Comparison of ENCODE assay signal across 17 mouse cellular contexts in genomic region chr15:78872021-78872608, GRCm38 (mm10). TPM values are rescaled to one million over a fixed set of nuclear protein-coding genes. Genes with fewer than 3 reads are reported as not detected.
DNase-seq lines count a peak whose midpoint lies in the region; ATAC-seq and TF ChIP-seq lines count a peak whose summit lies in the region.
"Had no signal": no experiment of that assay in that cellular context is flagged by ENCODE, and none has a peak within 500 bp of the region (broad histone marks: within the 10 kb centered on the region; RNA-seq: fewer than 3 reads in every experiment).

No protein-coding gene starts in this region.

- no peak overlapping the region for H3K9ac ChIP-seq in kidney, embryonic 15.5 days
- H3K9ac ChIP-seq: forebrain, embryonic 15.5 days; hindbrain, embryonic 12.5 days; limb, embryonic 13.5 days; midbrain, embryonic 13.5 days had no signal

- H3K27ac ChIP-seq in kidney, embryonic 15.5 days, result 0 out of 2 replicates have a peak overlapping the region, but pooled peaks have one; percentile 9
- H3K27ac ChIP-seq: forebrain, embryonic 15.5 days; hindbrain, embryonic 12.5 days; limb, embryonic 13.5 days; midbrain, embryonic 13.5 days had no signal

- H3K4me1 ChIP-seq in kidney, embryonic 15.5 days, result peaks cover 40% of the 10 kb centered on the region
- peaks cover 13% of the 10 kb centered on the region for H3K4me1 ChIP-seq in lung, adult 2 months (ENCODE audit: control insufficient read depth, insufficient read depth, low read length)

- no peak for ATAC-seq in kidney, embryonic 15.5 days (replicated peaks; ENCODE audit: low FRiP score)
- ATAC-seq: forebrain, embryonic 15.5 days; midbrain, embryonic 13.5 days; Patski had no signal

- DNase-seq in kidney, postnatal 36 days, result no peak
- DNase-seq in lung, postnatal 10 days, result peak; percentile 35
- no peak for DNase-seq in lung, adult 2 months
- DNase-seq in gonadal fat pad, adult 2 months (ENCODE audit: low read depth), result peak; percentile 92
- DNase-seq in ovary, postnatal 36 days (ENCODE audit: low spot score), result no peak
- DNase-seq in spleen, postnatal 14 days (ENCODE audit: low spot score in 2 of 2), result no peak
- DNase-seq: cerebellum, adult 11 months; kidney, adult 2 months; lung, postnatal 4 days; thymus, adult 18-20 months had no signal

- H3K36me3 ChIP-seq in kidney, embryonic 15.5 days, result no peaks in the 10 kb centered on the region
- H3K36me3 ChIP-seq: forebrain, embryonic 15.5 days; hindbrain, embryonic 12.5 days; limb, embryonic 13.5 days; midbrain, embryonic 13.5 days had no signal

- H3K4me2 ChIP-seq in kidney, embryonic 15.5 days, result no peak overlapping the region
- H3K4me2 ChIP-seq: forebrain, embryonic 15.5 days; hindbrain, embryonic 12.5 days; limb, embryonic 13.5 days; midbrain, embryonic 13.5 days had no signal

- WGBS in kidney, embryonic 15.5 days, result 38% methylated on average over 5 of the region's 5 CpGs
- 54% methylated on average over 5 of the region's 5 CpGs for WGBS in lung, adult 2 months

- no peak for TF ChIP-seq CTCF in lung, adult 2 months (IDR thresholded peaks at IDR 0.05; ENCODE audit: insufficient read depth, low read length)

- no peaks in the 10 kb centered on the region for H3K27me3 ChIP-seq in kidney, embryonic 15.5 days
- H3K27me3 ChIP-seq: forebrain, embryonic 15.5 days; hindbrain, embryonic 12.5 days; limb, embryonic 13.5 days; midbrain, embryonic 13.5 days; Patski had no signal

- H3K9me3 ChIP-seq in kidney, embryonic 15.5 days (replicated peaks), result no peaks in the 10 kb centered on the region
- H3K9me3 ChIP-seq: forebrain, embryonic 15.5 days; hindbrain, embryonic 12.5 days; limb, embryonic 13.5 days; midbrain, embryonic 13.5 days had no signal

- no peak overlapping the region for H3K4me3 ChIP-seq in kidney, embryonic 15.5 days (replicated peaks)
- no peak overlapping the region for H3K4me3 ChIP-seq in lung, adult 2 months (replicated peaks; ENCODE audit: extremely low read depth, low read depth, low read length)
- H3K4me3 ChIP-seq: forebrain, embryonic 15.5 days; hindbrain, embryonic 12.5 days; limb, embryonic 13.5 days; midbrain, embryonic 13.5 days had no signal

- no peak for TF ChIP-seq POLR2A in lung, adult 2 months (IDR thresholded peaks at IDR 0.05; ENCODE audit: borderline replicate concordance, extremely low read depth, low read depth, low read length)

RNA-seq across cellular contexts. Expression of gene Gga1, which starts 4.9 kb away (rescaled TPM):
- 49.5 and 55.5 TPM in 2 replicates for polyA plus RNA-seq in kidney, embryonic 15.5 days (2015; fragmentation: Nextera tagmentation; extraction: Ambion mirVana)
- polyA plus RNA-seq in lung, adult 2 months (2012; rRNA removed), result 113 and 121 TPM in 2 replicates
- polyA plus RNA-seq in gonadal fat pad, adult 2 months (2012; rRNA removed), result 69.0 and 70.0 TPM in 2 replicates

RNA-seq across cellular contexts. Expression of gene Lgals2, which starts 16.8 kb away (rescaled TPM):
- 0.60 and 1.8 TPM in 2 replicates for polyA plus RNA-seq in kidney, embryonic 15.5 days (2015; fragmentation: Nextera tagmentation; extraction: Ambion mirVana)
- polyA plus RNA-seq in lung, adult 2 months (2012; rRNA removed), result 6.0 and 7.2 TPM in 2 replicates
- polyA plus RNA-seq in gonadal fat pad, adult 2 months (2012; rRNA removed), result 2.4 and 5.9 TPM in 2 replicates
- polyA plus RNA-seq: forebrain, embryonic 15.5 days; heart, embryonic 14.5 days; hindbrain, embryonic 12.5 days; midbrain, embryonic 13.5 days had no signal

RNA-seq across cellular contexts. Expression of gene Gm49510, which starts 27.4 kb away (rescaled TPM):
- 0.14 and 0.60 TPM in 2 replicates for polyA plus RNA-seq in kidney, embryonic 15.5 days (2015; fragmentation: Nextera tagmentation; extraction: Ambion mirVana)
- polyA plus RNA-seq in lung, adult 2 months (2012; rRNA removed), result 0.04 TPM in 1 of 2 replicates, not detected in the other
- not detected in 2 replicates for polyA plus RNA-seq in gonadal fat pad, adult 2 months (2012; rRNA removed)
- polyA plus RNA-seq: forebrain, embryonic 15.5 days; heart, embryonic 14.5 days; kidney, adult 2 months had no signal

RNA-seq across cellular contexts. Expression of gene Sh3bp1, which starts 27.5 kb away (rescaled TPM):
- polyA plus RNA-seq in kidney, embryonic 15.5 days (2015; fragmentation: Nextera tagmentation; extraction: Ambion mirVana), result 34.4 and 41.6 TPM in 2 replicates
- polyA plus RNA-seq in lung, adult 2 months (2012; rRNA removed), result 77.8 and 92.6 TPM in 2 replicates
- 23.4 and 24.5 TPM in 2 replicates for polyA plus RNA-seq in gonadal fat pad, adult 2 months (2012; rRNA removed)

RNA-seq across cellular contexts. Expression of gene Cdc42ep1, which starts 29.7 kb away (rescaled TPM):
- 46.2 and 51.1 TPM in 2 replicates for polyA plus RNA-seq in kidney, embryonic 15.5 days (2015; fragmentation: Nextera tagmentation; extraction: Ambion mirVana)
- polyA plus RNA-seq in lung, adult 2 months (2012; rRNA removed), result 221 and 277 TPM in 2 replicates
- 80.3 and 115 TPM in 2 replicates for polyA plus RNA-seq in gonadal fat pad, adult 2 months (2012; rRNA removed)

Comparison
In these comparisons a context has a peak if more than half of its experiments do, and no peak if none do; other contexts are left out.
1. DNase-seq: peak in lung, postnatal 10 days (single experiment) and gonadal fat pad, adult 2 months (single experiment); none in kidney, postnatal 36 days (0 of 2), lung, adult 2 months (single experiment), ovary, postnatal 36 days (single experiment) and spleen, postnatal 14 days (0 of 2).